Mouse (Mus musculus): ENCODE measurements at regions not wholly inside any gene's neighbourhood (a gene's known extent, or its start where the extent isn't known, plus 50 kb on each side); places are given as distances from the start of the nearest gene placed in this dataset.

GRCm38 (mm10) chr17:76703823-76704222 lies 1152.1 kb upstream of the Fam98a start:
- no peak for DNase-seq
- H3K9me3 ChIP-seq (ENCODE audit: control insufficient read depth, low read length), result no peaks in the 10 kb centered on the region
- no peaks in the 10 kb centered on the region for H3K36me3 ChIP-seq (ENCODE audit: control insufficient read depth, insufficient read depth, low read length)
- no peak overlapping the region for H3K4me2 ChIP-seq (ENCODE audit: low read length)
- no peak overlapping the region for H3K9ac ChIP-seq (replicated peaks; ENCODE audit: low read length)
- no peaks in the 10 kb centered on the region for H3K4me1 ChIP-seq (ENCODE audit: control insufficient read depth, insufficient read depth, low read length)
- no peak for ATAC-seq (ENCODE audit: low FRiP score, low TSS enrichment)
- no peak overlapping the region for H3K27ac ChIP-seq (replicated peaks; ENCODE audit: low read depth, low read length)
- H3K4me3 ChIP-seq (replicated peaks; ENCODE audit: low read depth, low read length), result no peak overlapping the region
- H3K27me3 ChIP-seq (ENCODE audit: control insufficient read depth, insufficient read depth, low read length), result no peaks in the 10 kb centered on the region

- H3K9ac ChIP-seq (replicated peaks; ENCODE audit: low read length), result no peak overlapping the region
- no peak overlapping the region for H3K4me3 ChIP-seq (replicated peaks; ENCODE audit: low read depth, low read length)
- H3K27me3 ChIP-seq (ENCODE audit: control insufficient read depth, insufficient read depth, low read length), result no peaks in the 10 kb centered on the region
- no peaks in the 10 kb centered on the region for H3K36me3 ChIP-seq (ENCODE audit: control insufficient read depth, insufficient read depth, low read length)
- DNase-seq, result no peak
- 82% methylated on average over 3 of the region's 3 CpGs for WGBS
- no peaks in the 10 kb centered on the region for H3K9me3 ChIP-seq (ENCODE audit: control insufficient read depth, low read length)
- H3K4me1 ChIP-seq (ENCODE audit: control insufficient read depth, insufficient read depth, low read length), result no peaks in the 10 kb centered on the region
- ATAC-seq (ENCODE audit: low FRiP score, low TSS enrichment), result no peak
- H3K4me2 ChIP-seq (ENCODE audit: low read length), result no peak overlapping the region
- H3K27ac ChIP-seq (replicated peaks; ENCODE audit: low read depth, low read length), result no peak overlapping the region
Observed at GRCm38 (mm10) chr17:76696219-76696618, 1144.5 kb upstream of the Fam98a start.

- Histone ChIP-seq H3K27me3 (ENCODE audit: control insufficient read depth, insufficient read depth, low read length) (no peaks in the 10 kb centered on the region), H3K4me1 (ENCODE audit: control insufficient read depth, insufficient read depth, low read length) (no peaks in the 10 kb centered on the region), H3K9ac (replicated peaks; ENCODE audit: low read length) (no peak overlapping the region), H3K36me3 (ENCODE audit: control insufficient read depth, insufficient read depth, low read length) (no peaks in the 10 kb centered on the region), H3K27ac (replicated peaks; ENCODE audit: low read depth, low read length) (no peak overlapping the region), H3K4me2 (ENCODE audit: low read length) (no peak overlapping the region), H3K9me3 (ENCODE audit: control insufficient read depth, low read length) (no peaks in the 10 kb centered on the region), H3K4me3 (replicated peaks; ENCODE audit: low read depth, low read length) (no peak overlapping the region)
- DNase-seq (peak; percentile 68), ATAC-seq (ENCODE audit: low FRiP score, low TSS enrichment) (no peak)
- 62% methylated on average over 4 of the region's 4 CpGs for WGBS
Observed at GRCm38 (mm10) chr17:76658056-76658455, 1106.3 kb upstream of the Fam98a start.

- Histone ChIP-seq H3K9me3 (ENCODE audit: control insufficient read depth, low read length) (no peaks in the 10 kb centered on the region), H3K4me1 (ENCODE audit: control insufficient read depth, insufficient read depth, low read length) (no peaks in the 10 kb centered on the region), H3K9ac (replicated peaks; ENCODE audit: low read length) (no peak overlapping the region), H3K27ac (replicated peaks; ENCODE audit: low read depth, low read length) (no peak overlapping the region), H3K4me3 (replicated peaks; ENCODE audit: low read depth, low read length) (no peak overlapping the region), H3K36me3 (ENCODE audit: control insufficient read depth, insufficient read depth, low read length) (no peaks in the 10 kb centered on the region), H3K27me3 (ENCODE audit: control insufficient read depth, insufficient read depth, low read length) (no peaks in the 10 kb centered on the region), H3K4me2 (ENCODE audit: low read length) (no peak overlapping the region)
- 86% methylated on average over 7 of the region's 7 CpGs for WGBS
- no peak for ATAC-seq (ENCODE audit: low FRiP score, low TSS enrichment)
- DNase-seq, result no peak
Observed at GRCm38 (mm10) chr17:76625976-76626375, 1074.2 kb upstream of the Fam98a start.

GRCm38 (mm10) chr17:76605237-76605636 lies 1053.5 kb upstream of the Fam98a start:
- 80% methylated on average over 1 of the region's 1 CpGs for WGBS

GRCm38 (mm10) chr17:76578323-76578722 lies 1026.6 kb upstream of the Fam98a start:
- ATAC-seq (ENCODE audit: low FRiP score, low TSS enrichment) (no peak), DNase-seq (no peak)
- Histone ChIP-seq H3K9me3 (ENCODE audit: control insufficient read depth, low read length) (no peaks in the 10 kb centered on the region), H3K9ac (replicated peaks; ENCODE audit: low read length) (no peak overlapping the region), H3K27ac (replicated peaks; ENCODE audit: low read depth, low read length) (no peak overlapping the region), H3K4me2 (ENCODE audit: low read length) (no peak overlapping the region), H3K4me3 (replicated peaks; ENCODE audit: low read depth, low read length) (no peak overlapping the region), H3K27me3 (ENCODE audit: control insufficient read depth, insufficient read depth, low read length) (no peaks in the 10 kb centered on the region), H3K36me3 (ENCODE audit: control insufficient read depth, insufficient read depth, low read length) (no peaks in the 10 kb centered on the region), H3K4me1 (ENCODE audit: control insufficient read depth, insufficient read depth, low read length) (no peaks in the 10 kb centered on the region)

More at GRCm38 (mm10) chr17:76605237-76605636, 1053.5 kb upstream of the Fam98a start:
- Histone ChIP-seq H3K27me3 (ENCODE audit: control insufficient read depth, insufficient read depth, low read length) (no peaks in the 10 kb centered on the region), H3K27ac (replicated peaks; ENCODE audit: low read depth, low read length) (no peak overlapping the region), H3K9me3 (ENCODE audit: control insufficient read depth, low read length) (no peaks in the 10 kb centered on the region), H3K9ac (replicated peaks; ENCODE audit: low read length) (no peak overlapping the region), H3K36me3 (ENCODE audit: control insufficient read depth, insufficient read depth, low read length) (no peaks in the 10 kb centered on the region), H3K4me2 (ENCODE audit: low read length) (no peak overlapping the region), H3K4me3 (replicated peaks; ENCODE audit: low read depth, low read length) (no peak overlapping the region), H3K4me1 (ENCODE audit: control insufficient read depth, insufficient read depth, low read length) (no peaks in the 10 kb centered on the region)
- DNase-seq, result no peak
- no peak for ATAC-seq (ENCODE audit: low FRiP score, low TSS enrichment)

GRCm38 (mm10) chr17:76559725-76560124 lies 1008.0 kb upstream of the Fam98a start:
- H3K27me3 ChIP-seq (ENCODE audit: control insufficient read depth, insufficient read depth, low read length), result no peaks in the 10 kb centered on the region
- no peak overlapping the region for H3K9ac ChIP-seq (replicated peaks; ENCODE audit: low read length)
- no peak overlapping the region for H3K4me3 ChIP-seq (replicated peaks; ENCODE audit: low read depth, low read length)
- 69% methylated on average over 1 of the region's 1 CpGs for WGBS
- ATAC-seq (ENCODE audit: low FRiP score, low TSS enrichment) (no peak), DNase-seq (no peak)
- H3K4me2 ChIP-seq (ENCODE audit: low read length), result no peak overlapping the region
- no peaks in the 10 kb centered on the region for H3K36me3 ChIP-seq (ENCODE audit: control insufficient read depth, insufficient read depth, low read length)
- no peak overlapping the region for H3K27ac ChIP-seq (replicated peaks; ENCODE audit: low read depth, low read length)
- H3K4me1 ChIP-seq (ENCODE audit: control insufficient read depth, insufficient read depth, low read length), result no peaks in the 10 kb centered on the region
- H3K9me3 ChIP-seq (ENCODE audit: control insufficient read depth, low read length), result no peaks in the 10 kb centered on the region

GRCm38 (mm10) chr17:76545566-76545965 lies 993.8 kb upstream of the Fam98a start:
- H3K9ac ChIP-seq (replicated peaks; ENCODE audit: low read length), result no peak overlapping the region
- ATAC-seq (ENCODE audit: low FRiP score, low TSS enrichment), result no peak
- no peaks in the 10 kb centered on the region for H3K27me3 ChIP-seq (ENCODE audit: control insufficient read depth, insufficient read depth, low read length)
- DNase-seq, result no peak
- H3K9me3 ChIP-seq (ENCODE audit: control insufficient read depth, low read length), result no peaks in the 10 kb centered on the region
- WGBS, result 84% methylated on average over 3 of the region's 3 CpGs
- no peaks in the 10 kb centered on the region for H3K36me3 ChIP-seq (ENCODE audit: control insufficient read depth, insufficient read depth, low read length)
- no peak overlapping the region for H3K4me3 ChIP-seq (replicated peaks; ENCODE audit: low read depth, low read length)
- H3K4me1 ChIP-seq (ENCODE audit: control insufficient read depth, insufficient read depth, low read length), result no peaks in the 10 kb centered on the region
- H3K4me2 ChIP-seq (ENCODE audit: low read length), result no peak overlapping the region
- H3K27ac ChIP-seq (replicated peaks; ENCODE audit: low read depth, low read length), result no peak overlapping the region

GRCm38 (mm10) chr17:76535772-76536171 lies 984.0 kb upstream of the Fam98a start:
- H3K4me3 ChIP-seq (replicated peaks; ENCODE audit: low read depth, low read length), result no peak overlapping the region
- no peak for DNase-seq
- no peak overlapping the region for H3K4me2 ChIP-seq (ENCODE audit: low read length)
- no peak overlapping the region for H3K27ac ChIP-seq (replicated peaks; ENCODE audit: low read depth, low read length)
- H3K27me3 ChIP-seq (ENCODE audit: control insufficient read depth, insufficient read depth, low read length), result no peaks in the 10 kb centered on the region
- H3K4me1 ChIP-seq (ENCODE audit: control insufficient read depth, insufficient read depth, low read length), result no peaks in the 10 kb centered on the region
- no peak for ATAC-seq (ENCODE audit: low FRiP score, low TSS enrichment)
- H3K9me3 ChIP-seq (ENCODE audit: control insufficient read depth, low read length), result no peaks in the 10 kb centered on the region
- H3K36me3 ChIP-seq (ENCODE audit: control insufficient read depth, insufficient read depth, low read length), result no peaks in the 10 kb centered on the region
- no peak overlapping the region for H3K9ac ChIP-seq (replicated peaks; ENCODE audit: low read length)

Measured in midbrain, embryonic 14.5 days (tissue).